Mouse (Mus musculus) frontal cortex, adult (tissue): ENCODE data around the gene Arid1b.
A peak's percentile ranks its signal among the peaks of the same experiment; 100 is the strongest.

Experiments used
- ATAC-seq: cut with Nextera tagmentation; 2 replicates; pipeline ENCODE4 v1.9.2; 2017; ENCODE audit warnings: mild to moderate bottlenecking, moderate library complexity, mixed read lengths; ENCODE audit not compliant: low TSS enrichment

The Arid1b gene

DNA sequence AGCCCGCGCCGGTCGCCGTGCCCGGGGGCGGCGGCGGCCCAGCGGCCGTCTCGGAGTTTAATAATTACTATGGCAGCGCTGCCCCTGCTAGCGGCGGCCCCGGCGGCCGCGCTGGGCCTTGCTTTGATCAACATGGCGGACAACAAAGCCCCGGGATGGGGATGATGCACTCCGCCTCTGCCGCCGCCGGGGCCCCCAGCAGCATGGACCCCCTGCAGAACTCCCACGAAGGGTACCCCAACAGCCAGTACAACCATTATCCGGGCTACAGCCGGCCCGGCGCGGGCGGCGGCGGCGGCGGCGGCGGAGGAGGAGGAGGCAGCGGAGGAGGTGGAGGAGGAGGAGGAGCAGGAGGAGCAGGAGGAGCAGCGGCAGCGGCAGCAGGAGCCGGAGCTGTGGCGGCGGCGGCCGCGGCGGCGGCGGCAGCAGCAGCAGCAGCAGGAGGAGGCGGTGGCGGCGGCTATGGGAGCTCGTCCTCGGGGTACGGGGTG, 1.5 kb downstream of the Arid1b start:
- peak; percentile 19 for ATAC-seq

DNA sequence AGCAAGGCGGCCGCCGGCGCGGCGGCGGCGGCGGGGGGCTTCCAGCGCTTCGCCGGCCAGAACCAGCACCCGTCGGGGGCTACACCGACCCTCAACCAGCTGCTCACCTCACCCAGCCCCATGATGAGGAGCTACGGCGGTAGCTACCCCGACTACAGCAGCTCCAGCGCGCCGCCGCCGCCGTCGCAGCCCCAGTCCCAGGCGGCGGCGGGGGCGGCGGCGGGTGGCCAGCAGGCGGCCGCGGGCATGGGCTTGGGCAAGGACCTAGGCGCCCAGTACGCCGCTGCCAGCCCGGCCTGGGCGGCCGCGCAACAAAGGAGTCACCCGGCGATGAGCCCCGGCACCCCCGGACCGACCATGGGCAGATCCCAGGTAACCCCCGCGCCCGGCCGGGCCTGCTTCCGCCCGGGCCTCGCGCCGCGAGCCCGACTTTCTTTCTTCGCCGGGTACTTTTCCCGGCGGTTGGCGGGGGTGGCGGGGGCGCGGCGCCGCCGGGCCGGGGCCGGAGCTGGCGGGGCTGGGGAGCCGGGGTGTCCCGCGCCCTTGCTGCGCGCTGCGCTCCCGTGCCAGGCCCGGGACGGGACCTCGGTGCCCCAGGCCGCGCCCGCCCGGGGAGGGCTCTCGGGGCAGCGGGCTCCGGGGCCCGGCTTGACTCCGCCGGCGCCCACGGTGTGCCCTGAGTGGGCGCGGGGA, 2.1 kb downstream of the Arid1b start:
- ATAC-seq: no peak

- peak; percentile 7; the same call in 1 of the 2 replicates for ATAC-seq
Measured at GRCm38 (mm10) chr17:4996814-4997549, 2.9 kb downstream of the Arid1b start.

DNA sequence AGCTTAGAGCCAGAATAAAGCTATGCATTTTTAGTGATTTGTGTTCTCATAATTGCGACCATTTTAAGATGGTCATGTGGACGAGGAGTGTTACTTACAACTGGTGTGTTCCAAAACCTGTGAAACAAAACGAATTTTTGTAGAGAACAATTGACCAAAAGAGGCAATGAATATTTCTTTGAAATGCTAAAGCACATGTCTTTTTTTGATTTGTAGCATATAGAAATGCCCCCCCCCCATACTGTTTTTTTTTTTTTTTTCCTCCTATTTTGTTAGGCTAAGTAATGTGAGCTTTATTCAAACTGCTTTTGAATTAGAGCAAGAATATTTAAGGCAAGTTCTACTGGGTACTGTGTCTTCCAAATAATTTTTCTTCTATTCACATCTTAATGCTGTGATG, 3.8 kb downstream of the Arid1b start:
- ATAC-seq: no peak

DNA sequence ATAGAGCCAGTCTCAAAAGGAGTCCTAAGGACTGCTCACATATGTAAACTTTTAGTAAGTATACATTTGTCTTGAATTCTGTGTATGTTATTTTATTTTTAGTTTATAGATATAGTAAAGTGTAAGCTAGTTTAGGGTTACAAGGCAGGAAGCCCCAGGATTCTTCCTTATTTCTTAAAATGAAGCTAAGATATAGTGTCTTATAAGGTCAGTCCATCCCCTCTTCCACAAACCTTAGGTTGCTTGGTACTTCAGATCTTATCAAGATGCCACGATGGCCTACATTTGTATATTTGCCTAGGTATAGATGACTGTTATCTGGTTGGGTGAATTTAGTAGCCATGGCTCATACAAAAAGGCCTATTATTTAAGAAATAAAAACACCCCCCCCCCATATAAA, 5.1 kb downstream of the Arid1b start:
- no peak for ATAC-seq

GRCm38 (mm10) chr17:5000001-5000400, 5.9 kb downstream of the Arid1b start:
- no peak for ATAC-seq

- ATAC-seq: peak; percentile 41; the same call in 1 of the 2 replicates
Measured at GRCm38 (mm10) chr17:5000871-5001270, 6.7 kb downstream of the Arid1b start.

GRCm38 (mm10) chr17:5001531-5002131, 7.5 kb downstream of the Arid1b start:
- no peak for ATAC-seq

DNA sequence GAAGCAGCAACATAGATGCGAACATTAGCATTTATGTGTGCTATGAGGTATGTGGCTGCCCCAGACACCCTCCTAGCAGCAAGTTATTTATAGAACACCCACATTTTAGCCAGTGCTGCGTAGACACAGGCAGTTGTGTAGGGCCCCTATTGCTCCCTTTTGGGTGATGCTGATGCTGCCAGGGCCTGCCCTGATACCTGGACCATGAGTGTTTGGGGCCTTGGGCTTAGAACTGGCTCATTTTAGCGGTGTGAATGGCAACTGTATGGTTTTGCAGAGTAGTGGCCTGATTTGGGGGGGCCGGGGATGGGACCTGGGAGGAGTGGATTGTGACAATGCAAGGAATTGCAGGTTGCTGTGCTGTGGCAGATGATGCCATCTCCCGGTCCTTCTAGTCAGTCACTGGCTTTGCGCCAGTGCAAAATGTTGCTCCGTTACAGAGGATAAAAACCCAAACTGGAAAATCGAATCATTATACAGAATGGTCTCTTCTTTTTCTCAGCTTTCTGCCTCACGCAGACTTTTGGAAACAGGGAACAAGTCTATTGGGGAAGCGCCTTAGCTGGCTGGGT, 8.9 kb downstream of the Arid1b start:
- ATAC-seq: peak; percentile 4; the same call in 1 of the 2 replicates

- no peak for ATAC-seq
Measured at GRCm38 (mm10) chr17:5004266-5004665, 10.1 kb downstream of the Arid1b start.

GRCm38 (mm10) chr17:5004706-5005105, 10.6 kb downstream of the Arid1b start:
- ATAC-seq: no peak

DNA sequence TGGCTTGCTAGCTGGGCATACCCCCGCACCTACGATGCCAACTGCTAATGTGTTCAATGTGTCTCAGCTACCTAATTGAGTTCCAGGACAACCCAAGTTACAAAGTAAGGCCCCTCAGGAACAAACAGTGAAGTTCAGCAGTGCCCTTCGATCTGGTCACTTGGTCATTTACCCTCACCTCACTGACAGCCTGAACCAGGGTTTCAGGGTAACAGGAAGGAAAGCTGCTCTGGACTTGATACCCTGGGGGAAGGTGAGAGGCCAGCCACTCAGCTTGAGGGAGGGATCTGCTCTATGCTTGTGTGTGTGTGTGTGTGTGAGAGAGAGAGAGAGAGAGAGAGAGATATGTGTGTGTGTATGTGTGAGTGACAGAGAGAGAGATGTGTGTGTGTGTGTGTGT, 11.2 kb downstream of the Arid1b start:
- ATAC-seq: no peak

- ATAC-seq: no peak
Measured at GRCm38 (mm10) chr17:5007156-5007658, 13.1 kb downstream of the Arid1b start.

GRCm38 (mm10) chr17:5008236-5008635, 14.1 kb downstream of the Arid1b start:
- no peak for ATAC-seq

GRCm38 (mm10) chr17:5008761-5009160, 14.6 kb downstream of the Arid1b start:
- ATAC-seq: no peak

- ATAC-seq: peak; percentile 29; the same call in 1 of the 2 replicates
Measured at GRCm38 (mm10) chr17:5009526-5010260, 15.6 kb downstream of the Arid1b start.

DNA sequence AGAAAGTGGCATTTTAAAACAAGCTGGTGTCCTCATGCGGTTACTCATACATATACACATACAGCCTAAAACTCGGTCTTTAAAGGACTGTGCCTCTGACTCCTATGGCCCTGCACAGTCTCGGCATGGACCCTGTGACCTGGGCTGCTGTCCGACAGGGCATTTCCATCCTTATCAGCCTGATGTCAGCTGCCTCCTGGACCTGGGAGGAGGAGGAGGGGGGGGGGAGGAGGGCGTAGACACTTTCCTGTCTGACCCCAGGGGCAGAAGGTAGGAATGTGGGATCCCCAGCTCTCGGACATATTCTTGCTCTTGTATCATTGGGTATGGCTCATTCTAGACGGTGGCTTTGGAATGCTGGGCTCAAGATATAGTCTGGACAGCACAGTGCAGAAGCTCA, 16.6 kb downstream of the Arid1b start:
- ATAC-seq: no peak

DNA sequence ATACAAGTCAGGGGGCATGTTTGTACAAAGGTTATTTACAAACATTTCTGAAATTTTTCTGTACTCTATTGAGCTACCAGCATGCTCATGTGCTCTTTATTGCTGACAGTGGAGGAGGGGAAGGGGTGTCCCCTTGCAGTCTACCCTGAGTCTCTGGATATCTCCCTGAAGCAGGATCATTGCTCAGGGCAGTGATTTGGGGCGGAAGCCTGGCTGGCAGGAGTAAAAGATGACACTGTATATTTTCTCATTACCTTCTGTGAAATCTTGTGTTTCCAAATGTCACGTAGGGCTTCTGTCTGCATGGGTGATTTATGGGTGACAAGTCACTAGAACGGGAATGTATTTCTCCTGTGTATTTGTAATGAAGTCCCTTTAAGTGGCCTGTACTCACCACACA, 18.0 kb downstream of the Arid1b start:
- ATAC-seq: no peak

- ATAC-seq: 0 out of 2 replicates have a peak, but pooled peaks have one; percentile 21
Measured at GRCm38 (mm10) chr17:5012517-5012916, 18.4 kb downstream of the Arid1b start.

DNA sequence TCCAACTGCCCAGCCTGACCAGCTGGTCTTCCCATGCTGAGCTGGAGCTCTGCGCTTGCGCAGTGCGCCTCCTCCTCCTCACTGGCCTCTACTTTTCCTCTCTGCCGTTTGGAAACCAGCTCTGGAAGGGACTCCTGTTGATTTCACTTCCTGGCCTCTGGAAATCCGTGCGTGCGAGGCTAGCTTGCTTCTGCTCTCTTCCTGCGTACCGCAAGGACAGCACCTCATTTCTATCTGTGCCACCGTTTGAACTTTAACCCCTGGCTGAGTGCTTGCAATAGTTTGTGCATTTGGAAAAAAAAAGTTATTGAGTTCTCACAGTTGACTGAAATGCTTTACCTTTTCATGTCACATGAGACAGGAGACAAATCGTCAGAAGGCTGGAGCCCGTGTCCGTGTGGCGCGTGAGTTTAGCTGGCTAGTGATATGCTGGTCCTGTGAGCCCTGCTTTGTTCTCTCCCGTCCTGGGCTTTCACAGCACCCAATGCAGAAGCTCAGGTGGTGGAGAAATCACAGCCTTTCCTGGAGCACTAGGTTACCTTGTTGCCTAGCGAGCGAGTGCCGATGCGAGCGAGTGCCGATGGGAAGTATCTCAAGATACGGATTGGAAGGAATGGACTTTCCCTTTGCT, 20.3 kb downstream of the Arid1b start:
- no peak for ATAC-seq

DNA sequence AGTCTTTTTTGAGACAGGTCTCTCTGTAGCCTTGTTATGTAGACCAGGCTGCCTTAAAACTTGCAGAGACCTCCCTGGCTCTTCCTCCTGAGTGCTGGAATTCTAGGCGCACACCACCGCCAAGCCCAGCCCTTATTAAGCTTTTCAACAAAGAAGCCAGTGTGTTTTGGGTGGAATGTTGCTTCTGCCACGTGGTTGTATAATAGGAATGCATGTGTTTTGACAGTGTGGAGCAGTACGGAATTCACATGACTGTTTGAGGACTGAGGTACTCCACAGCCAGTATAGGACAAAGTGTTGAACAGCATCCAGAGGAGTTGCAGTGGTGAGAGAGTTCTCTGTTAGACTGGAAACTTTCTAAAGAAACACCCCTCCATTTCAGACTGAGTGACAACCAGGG, 22.3 kb downstream of the Arid1b start:
- ATAC-seq: no peak
